Mouse (Mus musculus): Measurements from ENCODE around the gene Ier5.

Ier5 gene

GRCm38 (mm10) chr1:155099280-155099848 is at the start of gene Ier5:
Gene Ier5 (minus strand): TSS chr1:155099636.
- peak; percentile 97 for DNase-seq

GRCm38 (mm10) chr1:155147228-155147627 is 47.8 kb upstream of the Ier5 start:
- no peak for DNase-seq

GRCm38 (mm10) chr1:155146572-155146980 is 47.1 kb upstream of the Ier5 start, which contains the start of gene Mr1:
Gene Mr1 (minus strand): TSS chr1:155146814.
- peak; percentile 68 for DNase-seq

DNA sequence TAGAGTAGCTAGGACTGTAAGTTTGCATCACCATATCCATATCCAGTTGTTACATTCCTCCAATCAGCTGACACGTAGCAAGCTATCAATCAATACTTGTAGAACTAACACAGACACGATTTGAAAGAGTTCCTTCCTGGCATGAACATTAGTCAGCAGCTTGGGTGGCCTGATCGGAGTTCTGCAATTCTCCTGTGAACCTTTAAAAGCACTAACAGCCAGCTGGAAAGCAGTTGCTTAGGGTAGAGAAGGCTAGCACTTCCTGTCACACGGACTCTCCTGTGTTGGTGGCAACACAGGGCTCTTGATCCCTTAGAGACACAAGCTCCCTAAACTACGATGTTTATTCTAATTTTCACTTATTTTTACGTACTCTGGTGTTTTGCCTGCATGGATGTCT is 46.2 kb upstream of the Ier5 start:
- DNase-seq, result no peak

GRCm38 (mm10) chr1:155140076-155140475 is 40.6 kb upstream of the Ier5 start:
- peak; percentile 87 for DNase-seq

GRCm38 (mm10) chr1:155138795-155139194 is 39.4 kb upstream of the Ier5 start:
- no peak for DNase-seq

DNA sequence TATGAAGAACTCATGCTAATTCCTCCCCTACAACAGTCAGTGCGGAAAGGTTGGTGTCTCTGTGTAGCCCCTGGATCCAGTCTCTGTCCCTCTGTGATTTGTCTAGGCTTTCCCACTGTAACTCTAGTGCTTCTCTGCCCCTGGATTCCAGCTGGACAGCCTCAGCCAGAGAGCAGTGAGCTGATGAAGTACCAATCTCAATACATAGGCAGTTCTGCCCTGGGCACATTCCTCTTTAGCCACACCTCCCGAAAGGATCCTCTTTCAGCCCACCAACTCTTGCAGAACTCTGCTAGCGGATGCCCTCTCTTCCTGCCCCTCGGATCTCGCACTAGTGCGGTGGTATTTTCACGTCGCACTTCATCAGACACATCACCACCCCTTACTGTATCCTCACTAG is 35.4 kb upstream of the Ier5 start:
- no peak for DNase-seq

DNA sequence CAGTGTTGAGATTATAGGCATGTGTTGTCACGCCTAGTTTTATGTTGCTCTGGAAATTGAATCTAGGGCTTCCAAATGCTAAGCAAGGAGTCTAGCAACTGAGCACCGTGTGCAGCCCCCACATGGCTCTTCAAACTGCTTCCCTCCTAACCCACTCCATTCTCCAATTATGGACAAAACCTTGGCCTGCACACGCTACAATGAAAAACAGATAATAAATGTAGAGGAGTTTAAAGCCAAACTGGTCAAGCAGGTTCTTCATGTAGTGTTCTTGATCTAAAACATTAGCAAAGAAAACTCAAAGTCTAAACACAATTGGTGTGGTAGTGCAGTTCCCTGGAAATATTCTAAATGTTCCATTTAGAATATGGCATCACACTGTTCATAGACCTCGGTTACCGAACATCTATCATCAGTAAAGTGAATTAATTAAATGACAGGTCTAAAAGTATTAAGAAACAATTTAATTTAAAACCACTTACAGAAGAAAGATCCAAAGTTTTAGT is 28.0 kb upstream of the Ier5 start:
- DNase-seq, result no peak

DNA sequence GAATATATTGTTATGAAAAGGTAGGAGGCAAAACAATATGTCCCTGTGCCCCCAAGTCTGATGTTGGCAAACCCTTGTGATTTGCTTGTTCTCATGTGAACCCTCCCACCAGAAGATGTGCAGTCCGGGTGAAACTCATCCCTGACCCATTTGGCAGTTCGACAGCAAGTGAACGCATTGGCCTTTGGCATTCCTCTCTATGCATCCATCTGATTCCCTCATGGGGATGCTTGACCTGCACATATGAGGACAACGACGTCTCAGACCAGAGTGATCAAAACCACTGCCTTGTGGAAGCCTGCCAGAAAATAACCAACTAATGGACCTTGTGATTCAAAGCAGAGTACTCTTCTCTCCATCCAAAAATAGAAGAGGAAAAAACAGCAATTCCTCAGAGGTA is 27.3 kb upstream of the Ier5 start:
- DNase-seq, result no peak

DNA sequence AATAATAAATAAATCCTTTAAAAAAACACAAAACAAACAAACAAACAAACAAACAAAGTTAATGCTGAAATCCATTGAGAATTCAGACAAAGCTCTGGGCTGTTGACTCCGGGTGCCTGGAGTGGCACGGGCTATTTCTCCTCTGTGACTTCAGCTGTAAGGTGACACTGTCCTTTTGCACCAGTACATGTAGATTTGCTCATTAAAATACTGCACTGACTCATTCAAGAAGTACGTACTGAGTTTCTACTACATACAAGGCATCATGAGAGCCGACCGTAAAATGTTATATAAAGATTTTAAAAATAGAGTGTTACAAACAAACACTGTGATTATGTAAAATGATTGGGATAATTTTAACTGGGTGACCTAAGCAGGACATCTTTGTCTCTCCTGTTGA is 25.0 kb upstream of the Ier5 start:
- no peak for DNase-seq

GRCm38 (mm10) chr1:155121977-155122939 is 22.8 kb upstream of the Ier5 start:
- peak; percentile 37 for DNase-seq

DNA sequence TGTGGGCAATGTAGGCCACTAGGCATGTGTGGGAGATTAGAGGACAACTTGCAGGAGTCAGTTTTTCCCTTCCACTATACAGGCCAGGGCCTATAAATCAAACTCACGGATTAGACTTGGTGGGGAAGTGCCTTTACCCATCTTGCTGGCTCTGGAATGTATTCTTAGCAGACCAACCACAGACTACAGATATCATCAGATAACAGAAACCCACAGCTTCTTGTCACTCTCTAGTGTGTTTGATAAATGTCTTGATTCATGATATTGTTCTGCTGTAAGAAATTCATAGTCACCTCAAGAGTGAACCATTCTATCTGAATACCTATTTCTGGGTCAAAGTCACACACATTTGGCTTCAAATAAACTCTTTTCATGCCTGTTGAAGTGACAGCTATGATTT is 20.3 kb upstream of the Ier5 start:
- no peak for DNase-seq

DNA sequence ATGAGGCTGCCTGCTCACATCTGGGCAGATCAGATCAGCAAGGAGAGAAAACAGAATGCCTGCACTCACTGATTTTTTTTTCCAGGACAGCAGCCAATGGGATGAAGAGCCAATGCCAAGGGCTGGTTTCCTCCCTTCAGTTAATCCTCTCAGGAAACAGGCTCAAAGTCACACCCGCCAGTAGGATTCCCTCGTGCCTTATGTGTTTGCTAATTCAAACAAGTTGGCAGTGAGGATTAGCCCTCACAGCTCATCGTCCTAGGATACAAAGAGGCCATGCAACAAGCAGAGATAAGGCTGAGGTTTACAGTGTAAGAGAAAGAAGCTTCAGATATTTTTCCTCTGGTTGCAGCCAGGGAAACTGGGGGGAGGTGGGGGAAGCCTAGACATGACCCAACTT is 14.5 kb upstream of the Ier5 start:
- DNase-seq, result no peak

DNA sequence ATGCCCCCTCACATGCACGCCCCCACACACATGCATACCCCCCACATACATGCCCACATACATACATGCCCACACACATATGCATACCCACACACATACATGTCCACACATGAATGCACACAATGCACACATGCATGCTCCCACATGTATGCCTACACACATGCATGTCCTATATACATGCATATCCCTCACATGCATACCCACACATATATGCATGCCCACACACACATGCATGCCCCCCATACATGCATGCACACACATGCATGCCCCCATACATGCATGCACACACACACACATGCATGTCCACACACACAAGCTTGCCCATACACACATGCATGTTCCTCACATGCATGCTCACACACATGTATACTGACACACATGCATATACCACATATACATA is 13.4 kb upstream of the Ier5 start:
- DNase-seq, result no peak

DNA sequence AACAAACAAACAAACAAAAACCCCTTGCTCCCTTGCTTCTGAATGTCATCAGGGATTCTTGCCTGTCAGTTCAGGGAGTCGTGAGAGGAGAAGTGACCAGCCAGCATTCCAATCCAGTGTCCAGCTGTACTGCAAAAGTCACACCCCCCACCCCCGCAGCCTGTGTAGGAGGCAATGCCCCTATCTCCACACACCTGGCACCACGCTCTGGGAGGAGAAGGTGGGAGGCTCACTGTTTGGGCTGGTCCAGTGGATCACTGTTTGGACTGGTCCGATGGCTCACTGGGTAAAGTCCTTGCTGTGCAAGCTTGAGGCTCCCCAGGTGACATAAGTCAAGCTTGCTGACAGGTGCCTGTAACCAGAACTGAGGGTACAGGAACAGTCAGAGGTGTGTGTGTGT is 12.7 kb upstream of the Ier5 start:
- DNase-seq, result no peak

GRCm38 (mm10) chr1:155111491-155111890 is 12.1 kb upstream of the Ier5 start:
- DNase-seq, result no peak

DNA sequence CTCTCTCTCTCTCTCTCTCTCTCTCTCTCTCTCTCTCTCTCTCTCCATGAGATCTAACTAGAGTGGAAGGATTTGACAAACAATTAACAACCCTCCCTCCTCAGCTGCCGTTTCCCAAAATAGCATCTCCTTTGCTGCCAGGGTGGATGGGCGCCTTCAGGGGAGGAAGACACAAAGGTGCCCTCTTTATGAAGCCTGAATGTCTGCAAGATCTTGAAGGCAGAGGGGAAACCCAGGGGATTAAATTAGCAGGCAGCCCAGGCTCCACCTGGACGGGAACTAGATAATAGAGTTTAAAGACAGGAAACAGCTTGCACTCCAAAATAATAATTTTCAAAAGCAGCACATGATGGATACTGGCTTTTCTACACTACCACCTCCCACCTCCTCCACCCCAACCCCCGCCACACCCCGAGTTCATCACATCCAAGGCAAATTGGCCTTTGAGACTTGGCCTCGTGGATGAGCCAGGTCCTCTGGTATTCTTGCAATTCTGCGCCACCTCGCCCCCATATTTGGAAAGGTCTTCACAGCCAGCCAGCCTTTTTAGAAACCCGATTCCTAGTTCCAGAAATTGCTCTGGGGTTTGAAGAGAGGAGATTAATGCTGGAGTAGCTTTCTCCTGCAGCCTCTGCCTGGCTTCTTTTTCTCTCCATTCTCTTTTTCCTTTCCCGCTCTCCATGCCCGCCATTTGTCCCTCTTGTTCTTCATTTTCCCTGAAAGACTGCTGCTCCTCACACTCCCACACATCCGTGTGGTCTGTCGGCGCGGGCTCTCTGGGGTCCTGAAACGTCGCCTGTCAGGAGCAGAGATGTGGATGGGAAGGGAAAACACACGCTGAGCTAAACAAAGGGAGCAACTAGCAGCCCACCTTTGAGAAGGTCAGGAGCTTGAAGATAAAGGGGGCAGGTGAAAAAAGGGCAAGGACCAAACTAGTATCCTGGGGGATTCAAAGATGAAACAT is 10.2 kb upstream of the Ier5 start:
- DNase-seq, result no peak

DNA sequence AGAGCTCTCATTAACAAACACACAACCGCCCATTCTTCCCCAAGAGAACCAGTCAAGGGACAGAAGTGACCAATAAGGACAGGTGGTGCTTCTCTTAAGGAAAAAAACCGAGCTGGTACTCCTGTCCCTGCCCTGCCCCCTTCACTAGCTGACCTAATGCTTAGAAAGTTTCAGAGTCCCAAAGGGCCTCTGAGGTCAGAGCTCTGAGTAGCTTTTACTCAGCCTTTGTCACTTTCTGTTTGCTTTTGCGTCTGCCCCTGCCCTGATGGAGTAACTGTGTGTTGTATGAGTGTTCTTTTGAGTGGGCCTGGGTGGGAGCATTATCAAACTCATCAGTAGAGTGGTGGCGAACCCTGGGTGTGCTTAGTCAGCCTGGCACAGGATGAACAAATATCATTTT is 9.0 kb upstream of the Ier5 start:
- DNase-seq, result no peak

GRCm38 (mm10) chr1:155107843-155108242 is 8.4 kb upstream of the Ier5 start:
- DNase-seq, result no peak

DNA sequence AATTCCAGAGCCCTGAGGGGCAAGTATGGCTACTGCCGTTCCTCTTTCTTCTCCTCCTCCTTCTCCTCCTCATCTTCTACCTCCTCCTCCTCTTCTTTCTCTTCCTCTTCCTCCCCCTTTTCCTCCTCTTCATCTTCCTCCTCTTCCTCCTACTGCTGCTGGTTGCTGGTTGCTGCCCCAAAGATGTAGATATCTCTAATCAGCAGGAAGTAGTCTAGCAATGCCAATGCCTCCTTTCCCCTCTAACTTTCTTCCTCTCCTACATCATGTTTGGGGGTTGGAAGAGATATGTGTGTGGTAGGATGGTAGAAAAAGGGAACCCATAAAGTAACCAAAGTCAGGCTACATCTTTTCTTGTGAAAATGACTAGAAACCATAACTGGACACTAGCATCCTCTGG is 6.9 kb upstream of the Ier5 start:
- no peak for DNase-seq

GRCm38 (mm10) chr1:155103991-155104390 is 4.6 kb upstream of the Ier5 start:
- no peak for DNase-seq

- no peak for DNase-seq
Measured at GRCm38 (mm10) chr1:155102631-155103030, 3.2 kb upstream of the Ier5 start.

Data from kidney, adult 9 months (tissue).